Mouse (Mus musculus) embryonic facial prominence, embryonic 13.5 days (tissue): Measurements from ENCODE around the gene Jhy. TPM values are rescaled to one million over a fixed set of nuclear protein-coding genes. Genes with fewer than 3 reads are reported as not detected.

Experiments used
- ATAC-seq: fragments of 200-750 bp; cut with Nextera tagmentation; 2 replicates; pipeline ENCODE4 v1.8.0; 2017; ENCODE audit warnings: low read depth; ENCODE audit not compliant: insufficient number of reproducible peaks, insufficient read depth, low FRiP score, low TSS enrichment
- H3K27ac ChIP-seq: fragments of 300-500 bp; sonication (generic); 2 replicates; pipeline ENCODE4 v1.5.1; 2015; ENCODE audit warnings: moderate library complexity, mild to moderate bottlenecking, inconsistent platforms
- H3K27me3 ChIP-seq: fragments of 300-500 bp; sonication (generic); 2 replicates; pipeline ENCODE4 v1.6.1; 2015; ENCODE audit warnings: mild to moderate bottlenecking, inconsistent platforms
- H3K36me3 ChIP-seq: fragments of 300-500 bp; sonication (generic); 2 replicates; pipeline ENCODE4 v1.6.1; 2015; ENCODE audit warnings: mild to moderate bottlenecking, inconsistent platforms
- H3K4me1 ChIP-seq: fragments of 300-500 bp; sonication (generic); 2 replicates; pipeline ENCODE4 v1.6.1; 2015; ENCODE audit warnings: inconsistent platforms
- H3K4me2 ChIP-seq: fragments of 300-500 bp; sonication (generic); 2 replicates; pipeline ENCODE4 v1.6.1; 2015; ENCODE audit warnings: moderate library complexity, mild to moderate bottlenecking, inconsistent platforms
- H3K4me3 ChIP-seq: fragments of 300-500 bp; sonication (generic); 2 replicates; pipeline ENCODE4 v1.5.1; 2015; ENCODE audit warnings: mild to moderate bottlenecking, inconsistent platforms
- H3K9ac ChIP-seq: fragments of 300-500 bp; sonication (generic); 2 replicates; pipeline ENCODE4 v1.6.1; 2015; ENCODE audit warnings: mild to moderate bottlenecking, inconsistent platforms
- H3K9me3 ChIP-seq: fragments of 300-500 bp; sonication (generic); 2 replicates; pipeline ENCODE4 v1.6.1; 2016; ENCODE audit warnings: inconsistent platforms
- WGBS: fragments of 180-500 bp; shearing (Covaris S2); methylation state at CpG from one replicate; pipeline ENCODE4 v1.1.7; 2015; ENCODE audit warnings: mixed read lengths; 5-methylcytosine and 5-hydroxymethylcytosine counted together
- polyA plus RNA-seq: library from polyadenylated mRNA; unstranded; fragments of >200 nt; fragmentation: Nextera tagmentation; extraction: Ambion mirVana; gene quantifications from 2 replicates; pipeline ENCODE4 v1.2.1, GENCODE M21; 2015

Jhy gene
- polyA plus RNA-seq, 1 experiment from 2014 or later: not detected

- Histone ChIP-seq H3K36me3 (no peaks in the 10 kb centered on the region), H3K4me3 (no peak overlapping the region), H3K4me1 (no peaks in the 10 kb centered on the region; the same call in 1 of the 2 replicates), H3K27me3 (peaks cover 3% of the 10 kb centered on the region; the same call in 1 of the 2 replicates), H3K9me3 (no peaks in the 10 kb centered on the region), H3K4me2 (no peak overlapping the region), H3K27ac (no peak overlapping the region), H3K9ac (no peak overlapping the region)
- ATAC-seq: no peak
- WGBS: 30% methylated on average over 6 of the region's 6 CpGs
These were observed 18.6 kb upstream of the Jhy start for GRCm38 (mm10) chr9:40982480-40982879.

- H3K9me3 ChIP-seq: no peaks in the 10 kb centered on the region
- no peaks in the 10 kb centered on the region for H3K27me3 ChIP-seq
- no peaks in the 10 kb centered on the region for H3K4me1 ChIP-seq
- no peak overlapping the region for H3K9ac ChIP-seq
- no peak for ATAC-seq
- no peak overlapping the region for H3K4me2 ChIP-seq
- H3K27ac ChIP-seq: no peak overlapping the region
- WGBS: 70% methylated on average over 11 of the region's 11 CpGs
- H3K4me3 ChIP-seq: no peak overlapping the region
- H3K36me3 ChIP-seq: no peaks in the 10 kb centered on the region
These were observed 10.3 kb upstream of the Jhy start for GRCm38 (mm10) chr9:40974042-40974801.

DNA sequence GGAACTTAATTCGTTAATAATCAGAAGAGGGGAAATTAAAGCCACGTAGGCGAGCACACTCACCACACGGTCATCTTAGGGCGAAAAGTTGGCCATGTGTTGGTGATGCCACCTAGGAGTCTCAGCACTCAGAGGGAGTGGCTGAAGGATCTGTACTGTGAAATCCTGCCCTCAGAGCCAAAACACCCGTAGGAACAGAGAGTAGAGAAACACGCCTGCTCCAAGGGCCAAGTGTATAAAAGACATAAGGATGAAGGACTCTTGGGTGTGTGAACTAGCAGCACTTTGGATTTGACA, 448 bp upstream of the Jhy start:
- peaks cover 50% of the 10 kb centered on the region for H3K27me3 ChIP-seq
- no peaks in the 10 kb centered on the region for H3K9me3 ChIP-seq
- peaks cover 12% of the 10 kb centered on the region for H3K4me1 ChIP-seq
- no peak overlapping the region for H3K9ac ChIP-seq
- 14% methylated on average over 7 of the region's 7 CpGs for WGBS
- H3K27ac ChIP-seq: no peak overlapping the region
- H3K4me3 ChIP-seq: peak overlapping the region; percentile 48
- H3K4me2 ChIP-seq: peak overlapping the region; percentile 94
- no peak for ATAC-seq
- H3K36me3 ChIP-seq: no peaks in the 10 kb centered on the region

DNA sequence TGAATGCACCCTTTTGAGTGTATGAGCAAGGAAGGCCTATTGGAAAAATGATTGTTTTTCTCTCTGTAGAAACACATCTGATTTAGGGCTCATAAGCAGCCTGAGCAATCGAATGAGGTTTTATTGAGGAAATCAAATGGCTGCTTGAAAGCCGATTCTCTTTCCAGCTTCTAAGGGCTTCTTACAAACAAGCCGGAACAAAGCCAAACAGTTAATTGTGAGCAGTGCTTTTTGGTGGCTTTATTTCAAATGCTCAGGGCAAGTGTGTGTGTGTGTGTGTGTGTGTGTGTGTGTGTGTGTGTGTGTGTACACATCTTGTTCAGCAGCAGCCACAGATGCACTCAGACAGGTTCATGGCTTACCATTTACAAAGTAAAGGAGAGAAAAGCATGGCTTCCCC, 2.5 kb downstream of the Jhy start:
- Histone ChIP-seq H3K27ac (no peak overlapping the region), H3K4me2 (no peak overlapping the region), H3K4me1 (peaks cover 12% of the 10 kb centered on the region), H3K9me3 (no peaks in the 10 kb centered on the region), H3K36me3 (no peaks in the 10 kb centered on the region), H3K27me3 (peaks cover 50% of the 10 kb centered on the region), H3K4me3 (no peak overlapping the region), H3K9ac (no peak overlapping the region)
- no peak for ATAC-seq
- WGBS: 33% methylated on average over 3 of the region's 3 CpGs

GRCm38 (mm10) chr9:40949039-40949615, 14.8 kb downstream of the Jhy start:
- Histone ChIP-seq H3K9me3 (no peaks in the 10 kb centered on the region), H3K4me3 (no peak overlapping the region), H3K27me3 (no peaks in the 10 kb centered on the region), H3K4me1 (no peaks in the 10 kb centered on the region), H3K27ac (no peak overlapping the region), H3K36me3 (no peaks in the 10 kb centered on the region), H3K9ac (no peak overlapping the region), H3K4me2 (peak overlapping the region; percentile 46)
- WGBS: 40% methylated on average over 18 of the region's 18 CpGs
- ATAC-seq: no peak

- Histone ChIP-seq H3K4me1 (no peaks in the 10 kb centered on the region), H3K4me3 (no peak overlapping the region), H3K27me3 (no peaks in the 10 kb centered on the region), H3K27ac (no peak overlapping the region), H3K4me2 (no peak overlapping the region), H3K36me3 (no peaks in the 10 kb centered on the region), H3K9me3 (no peaks in the 10 kb centered on the region), H3K9ac (no peak overlapping the region)
- WGBS: 93% methylated on average over 6 of the region's 6 CpGs
- ATAC-seq: no peak
These were observed 15.4 kb downstream of the Jhy start for GRCm38 (mm10) chr9:40948473-40948872.

DNA sequence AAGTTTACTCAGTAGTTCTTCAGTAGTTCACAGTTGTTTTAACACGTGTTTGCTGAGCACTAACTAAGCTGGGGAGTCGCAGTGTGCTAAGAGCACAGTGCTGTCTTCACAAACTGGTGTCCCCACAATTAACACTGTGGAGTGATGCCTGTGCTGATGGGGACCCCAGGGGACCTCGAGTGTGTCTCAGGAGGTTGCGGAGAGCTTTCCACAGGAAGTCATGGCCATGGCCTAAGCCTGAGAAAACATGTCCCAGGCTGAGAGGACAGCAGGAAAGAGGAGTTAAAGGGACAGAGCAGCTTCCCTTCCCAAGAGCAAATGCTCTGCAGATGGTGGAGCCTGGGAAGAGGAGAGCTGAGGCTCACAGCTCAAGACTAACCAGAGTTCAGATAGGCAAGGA, 16.8 kb downstream of the Jhy start:
- Histone ChIP-seq H3K36me3 (no peaks in the 10 kb centered on the region), H3K4me2 (no peak overlapping the region), H3K9ac (no peak overlapping the region), H3K4me1 (no peaks in the 10 kb centered on the region), H3K4me3 (no peak overlapping the region), H3K27ac (no peak overlapping the region), H3K9me3 (no peaks in the 10 kb centered on the region), H3K27me3 (no peaks in the 10 kb centered on the region)
- WGBS: 71% methylated on average over 4 of the region's 4 CpGs
- no peak for ATAC-seq

- 60% methylated on average over 7 of the region's 7 CpGs for WGBS
- Histone ChIP-seq H3K4me2 (no peak overlapping the region), H3K27me3 (no peaks in the 10 kb centered on the region), H3K9me3 (no peaks in the 10 kb centered on the region), H3K27ac (no peak overlapping the region), H3K9ac (no peak overlapping the region), H3K4me3 (no peak overlapping the region), H3K4me1 (no peaks in the 10 kb centered on the region), H3K36me3 (no peaks in the 10 kb centered on the region)
- no peak for ATAC-seq
These were observed 26.5 kb downstream of the Jhy start for GRCm38 (mm10) chr9:40937425-40937824.

- H3K4me2 ChIP-seq: no peak overlapping the region
- no peaks in the 10 kb centered on the region for H3K4me1 ChIP-seq
- ATAC-seq: no peak
- H3K27ac ChIP-seq: no peak overlapping the region
- H3K9ac ChIP-seq: no peak overlapping the region
- H3K27me3 ChIP-seq: no peaks in the 10 kb centered on the region
- H3K9me3 ChIP-seq: no peaks in the 10 kb centered on the region
- no peaks in the 10 kb centered on the region for H3K36me3 ChIP-seq
- H3K4me3 ChIP-seq: no peak overlapping the region
- 49% methylated on average over 3 of the region's 3 CpGs for WGBS
These were observed 30.6 kb downstream of the Jhy start for GRCm38 (mm10) chr9:40933323-40933722.

GRCm38 (mm10) chr9:40927351-40927980, 36.5 kb downstream of the Jhy start:
- Histone ChIP-seq H3K4me3 (no peak overlapping the region), H3K9ac (no peak overlapping the region), H3K9me3 (no peaks in the 10 kb centered on the region), H3K36me3 (no peaks in the 10 kb centered on the region), H3K4me2 (no peak overlapping the region), H3K4me1 (no peaks in the 10 kb centered on the region), H3K27me3 (no peaks in the 10 kb centered on the region), H3K27ac (no peak overlapping the region)
- WGBS: 52% methylated on average over 17 of the region's 17 CpGs
- no peak for ATAC-seq

DNA sequence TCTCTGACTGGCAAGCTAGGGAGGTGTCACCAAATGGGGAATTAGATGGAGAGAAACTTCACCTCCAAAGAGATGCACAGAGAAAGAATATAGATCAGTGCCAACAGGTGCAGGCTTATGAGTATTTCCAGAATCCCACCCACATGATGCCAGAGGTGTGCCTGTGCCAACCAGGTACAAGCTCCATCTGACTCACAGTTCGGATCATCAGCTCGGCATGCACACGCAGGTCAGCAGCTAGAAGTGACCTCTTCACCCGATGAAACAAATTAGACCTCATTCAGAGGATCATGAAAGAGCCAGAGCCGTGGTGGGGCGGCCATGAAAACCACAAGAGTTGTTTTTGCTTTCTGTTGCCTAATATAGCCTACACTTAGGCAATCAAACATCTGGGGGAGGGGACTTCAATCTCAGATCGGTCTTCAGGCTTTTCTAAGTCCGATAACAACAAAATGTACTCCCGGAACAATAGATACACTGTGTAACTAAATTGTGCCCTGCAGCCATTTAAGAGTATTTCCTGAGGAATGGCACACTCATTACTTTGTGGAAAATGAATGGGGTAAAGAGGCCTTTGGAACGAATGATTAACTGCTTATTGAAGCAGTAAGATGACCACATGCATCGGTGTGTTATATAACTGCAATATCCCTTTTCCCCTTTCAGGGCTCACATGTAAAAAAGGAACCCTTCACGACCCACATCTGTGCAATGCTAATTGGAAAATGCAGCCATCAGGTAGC, 45.9 kb downstream of the Jhy start:
- Histone ChIP-seq H3K9me3 (no peaks in the 10 kb centered on the region), H3K4me2 (peak overlapping the region; percentile 17), H3K27ac (no peak overlapping the region), H3K4me3 (no peak overlapping the region), H3K9ac (no peak overlapping the region), H3K36me3 (no peaks in the 10 kb centered on the region), H3K4me1 (peaks cover 7% of the 10 kb centered on the region), H3K27me3 (no peaks in the 10 kb centered on the region)
- WGBS: 11% methylated on average over 12 of the region's 12 CpGs
- no peak for ATAC-seq
